9 mouse cellular contexts compared by ENCODE assay signal in genomic region chr10:128369218-128369543, GRCm38 (mm10). TPM values are rescaled to one million over a fixed set of nuclear protein-coding genes. Genes with fewer than 3 reads are reported as not detected.
DNase-seq lines count a peak whose midpoint lies in the region; ATAC-seq and TF ChIP-seq lines count a peak whose summit lies in the region.
"Had no signal": no experiment of that assay in that cellular context is flagged by ENCODE, and none has a peak within 500 bp of the region (broad histone marks: within the 10 kb centered on the region; RNA-seq: fewer than 3 reads in every experiment).

No protein-coding gene starts in this region.

- no peaks in the 10 kb centered on the region for H3K27me3 ChIP-seq in heart, embryonic 13.5 days (replicated peaks)
- H3K27me3 ChIP-seq in E14TG2a.4 (ENCODE audit: insufficient read depth, low read length): no peaks in the 10 kb centered on the region
- no peaks in the 10 kb centered on the region for H3K27me3 ChIP-seq in forebrain, embryonic 14.5 days (replicated peaks; ENCODE audit: control insufficient read depth, insufficient read depth, low read length)
- H3K27me3 ChIP-seq in liver, embryonic 15.5 days: no peaks in the 10 kb centered on the region

- H3K9me3 ChIP-seq in heart, embryonic 13.5 days: no peaks in the 10 kb centered on the region
- no peaks in the 10 kb centered on the region for H3K9me3 ChIP-seq in E14TG2a.4 (ENCODE audit: low read length)
- H3K9me3 ChIP-seq in forebrain, embryonic 14.5 days (replicated peaks; ENCODE audit: control insufficient read depth, low read length): no peaks in the 10 kb centered on the region
- no peaks in the 10 kb centered on the region for H3K9me3 ChIP-seq in liver, embryonic 15.5 days (replicated peaks)

- H3K9ac ChIP-seq in heart, embryonic 13.5 days: peak overlapping the region; percentile 86
- peak overlapping the region; percentile 73 for H3K9ac ChIP-seq in forebrain, embryonic 14.5 days (ENCODE audit: low read length)
- H3K9ac ChIP-seq in liver, embryonic 15.5 days: peak overlapping the region; percentile 72

- H3K4me1 ChIP-seq in heart, embryonic 13.5 days: peaks cover 32% of the 10 kb centered on the region
- H3K4me1 ChIP-seq in E14TG2a.4 (replicated peaks; ENCODE audit: low read depth, low read length): peaks cover 71% of the 10 kb centered on the region
- H3K4me1 ChIP-seq in forebrain, embryonic 14.5 days (ENCODE audit: control insufficient read depth, insufficient read depth, low read length): peaks cover 8% of the 10 kb centered on the region; the same call in 1 of the 2 replicates
- peaks cover 49% of the 10 kb centered on the region for H3K4me1 ChIP-seq in liver, embryonic 15.5 days (replicated peaks)

- peaks cover 17% of the 10 kb centered on the region for H3K36me3 ChIP-seq in heart, embryonic 13.5 days
- H3K36me3 ChIP-seq in E14TG2a.4 (ENCODE audit: insufficient read depth, low read length): peaks cover 24% of the 10 kb centered on the region
- peaks cover 12% of the 10 kb centered on the region for H3K36me3 ChIP-seq in forebrain, embryonic 14.5 days (ENCODE audit: control insufficient read depth, insufficient read depth, low read length)
- H3K36me3 ChIP-seq in liver, embryonic 15.5 days (replicated peaks): peaks cover 12% of the 10 kb centered on the region

- peak overlapping the region; percentile 93 for H3K27ac ChIP-seq in heart, embryonic 13.5 days (replicated peaks)
- H3K27ac ChIP-seq in forebrain, embryonic 14.5 days (ENCODE audit: low read depth, low read length): peak overlapping the region; percentile 95
- peak overlapping the region; percentile 92 for H3K27ac ChIP-seq in liver, embryonic 15.5 days (replicated peaks)

- TF ChIP-seq CTCF in E14TG2a.4 (conservative IDR thresholded peaks at IDR 0.05; ENCODE audit: low read length): no peak

- peak overlapping the region; percentile 92 for H3K4me2 ChIP-seq in heart, embryonic 13.5 days
- peak overlapping the region; percentile 94 for H3K4me2 ChIP-seq in forebrain, embryonic 14.5 days (ENCODE audit: low read length)
- peak overlapping the region; percentile 91 for H3K4me2 ChIP-seq in liver, embryonic 15.5 days

- DNase-seq in heart, postnatal 4 days: no peak
- DNase-seq in forebrain, embryonic 14.5 days (ENCODE audit: low spot score): no peak
- DNase-seq in adrenal gland, adult 18-20 months (ENCODE audit: low spot score in 2 of 2): no peak
- no peak for DNase-seq in left cerebral cortex, adult 11 months (ENCODE audit: low spot score)

- H3K4me3 ChIP-seq in heart, embryonic 13.5 days: peak overlapping the region; percentile 70
- H3K4me3 ChIP-seq in E14TG2a.4 (replicated peaks; ENCODE audit: low read length): peak overlapping the region; percentile 89
- peak overlapping the region; percentile 64 for H3K4me3 ChIP-seq in forebrain, embryonic 14.5 days (ENCODE audit: low read depth, low read length)
- H3K4me3 ChIP-seq in liver, embryonic 15.5 days (replicated peaks): peak overlapping the region; percentile 83

- ATAC-seq in heart, embryonic 13.5 days (ENCODE audit: extremely low read depth, insufficient number of reproducible peaks, low FRiP score, low TSS enrichment): no peak; the same call in 1 of the 2 replicates
- ATAC-seq in forebrain, embryonic 14.5 days: no peak
- ATAC-seq in liver, embryonic 15.5 days (ENCODE audit: insufficient read depth): no peak
- ATAC-seq in megakaryocyte-erythroid progenitor cell, adult 5-6 weeks (replicated peaks; ENCODE audit: low FRiP score, low TSS enrichment, poor library complexity, severe bottlenecking): no peak

- WGBS in heart, embryonic 13.5 days: 7% methylated on average over 9 of the region's 9 CpGs
- WGBS in forebrain, embryonic 14.5 days: 7% methylated on average over 9 of the region's 9 CpGs
- WGBS in liver, embryonic 15.5 days (ENCODE audit: insufficient replicate concordance): 2% methylated on average over 9 of the region's 9 CpGs

RNA-seq across cellular contexts. Expression of gene Coq10a, which starts 0.4 kb away (rescaled TPM):
- 11.8 and 12.6 TPM in 2 replicates for polyA plus RNA-seq in heart, embryonic 13.5 days (2015; fragmentation: Nextera tagmentation; extraction: Ambion mirVana)
- 10 to 100 TPM; 82.0 to 85.7 TPM for total RNA-seq in heart, postnatal 4 days (2021)
- polyA plus RNA-seq in forebrain, embryonic 14.5 days (2014; fragmentation: Nextera tagmentation; extraction: Ambion mirVana): 22.8 and 26.9 TPM in 2 replicates
- 4.6 and 5.2 TPM in 2 replicates for polyA plus RNA-seq in liver, embryonic 15.5 days (2015; fragmentation: Nextera tagmentation; extraction: Ambion mirVana)
- total RNA-seq in megakaryocyte-erythroid progenitor cell, adult 5-6 weeks (2014; fragmentation: Nextera tagmentation): 12.9 and 16.8 TPM in 2 replicates
- 8.8 and 10.9 TPM in 2 replicates for total RNA-seq in megakaryocyte-erythroid progenitor cell, adult 5-6 weeks (2017)
- 10 to 100 TPM; 79.8 to 90.2 TPM for total RNA-seq in adrenal gland, adult 18-20 months (2021)

RNA-seq across cellular contexts. Expression of gene Ankrd52, which starts 7.7 kb away (rescaled TPM):
- polyA plus RNA-seq in heart, embryonic 13.5 days (2015; fragmentation: Nextera tagmentation; extraction: Ambion mirVana): 8.8 and 9.4 TPM in 2 replicates
- 10 to 100 TPM; 44.4 to 44.9 TPM for total RNA-seq in heart, postnatal 4 days (2021)
- 6.8 and 10.3 TPM in 2 replicates for polyA plus RNA-seq in forebrain, embryonic 14.5 days (2014; fragmentation: Nextera tagmentation; extraction: Ambion mirVana)
- polyA plus RNA-seq in liver, embryonic 15.5 days (2015; fragmentation: Nextera tagmentation; extraction: Ambion mirVana): 4.9 and 5.6 TPM in 2 replicates
- total RNA-seq in megakaryocyte-erythroid progenitor cell, adult 5-6 weeks (2014; fragmentation: Nextera tagmentation): 62.2 and 68.5 TPM in 2 replicates
- total RNA-seq in megakaryocyte-erythroid progenitor cell, adult 5-6 weeks (2017): 8.3 and 11.7 TPM in 2 replicates
- total RNA-seq in adrenal gland, adult 18-20 months (2021): 10 to 100 TPM; 61.7 to 61.8 TPM

RNA-seq across cellular contexts. Expression of gene Cs, which starts 31.6 kb away (rescaled TPM):
- 396 and 409 TPM in 2 replicates for polyA plus RNA-seq in heart, embryonic 13.5 days (2015; fragmentation: Nextera tagmentation; extraction: Ambion mirVana)
- total RNA-seq in heart, postnatal 4 days (2021): 100 to 1,000 TPM; 819 to 825 TPM
- polyA plus RNA-seq in forebrain, embryonic 14.5 days (2014; fragmentation: Nextera tagmentation; extraction: Ambion mirVana): 234 and 243 TPM in 2 replicates
- 115 and 121 TPM in 2 replicates for polyA plus RNA-seq in liver, embryonic 15.5 days (2015; fragmentation: Nextera tagmentation; extraction: Ambion mirVana)
- 226 and 251 TPM in 2 replicates for total RNA-seq in megakaryocyte-erythroid progenitor cell, adult 5-6 weeks (2014; fragmentation: Nextera tagmentation)
- 113 and 182 TPM in 2 replicates for total RNA-seq in megakaryocyte-erythroid progenitor cell, adult 5-6 weeks (2017)
- total RNA-seq in adrenal gland, adult 18-20 months (2021): 100 to 1,000 TPM; 349 to 654 TPM

RNA-seq across cellular contexts. Expression of gene Slc39a5, which starts 31.8 kb away (rescaled TPM):
- polyA plus RNA-seq in heart, embryonic 13.5 days (2015; fragmentation: Nextera tagmentation; extraction: Ambion mirVana): 0.12 and 1.5 TPM in 2 replicates
- not detected for total RNA-seq in heart, postnatal 4 days (2021)
- polyA plus RNA-seq in forebrain, embryonic 14.5 days (2014; fragmentation: Nextera tagmentation; extraction: Ambion mirVana): not detected in 2 replicates
- polyA plus RNA-seq in liver, embryonic 15.5 days (2015; fragmentation: Nextera tagmentation; extraction: Ambion mirVana): 69.9 and 90.8 TPM in 2 replicates
- not detected in 2 replicates for total RNA-seq in megakaryocyte-erythroid progenitor cell, adult 5-6 weeks (2014; fragmentation: Nextera tagmentation)
- total RNA-seq in megakaryocyte-erythroid progenitor cell, adult 5-6 weeks (2017): not detected in 2 replicates
- total RNA-seq in adrenal gland, adult 18-20 months (2021): under 1 TPM in 1 of 2 experiments, not detected in 1; 0.16 TPM
- total RNA-seq: common myeloid progenitor, adult 5-6 weeks had no signal

RNA-seq across cellular contexts. Expression of gene Nabp2, which starts 42.1 kb away (rescaled TPM):
- 58.0 and 63.9 TPM in 2 replicates for polyA plus RNA-seq in heart, embryonic 13.5 days (2015; fragmentation: Nextera tagmentation; extraction: Ambion mirVana)
- 10 to 100 TPM; 44.1 to 47.1 TPM for total RNA-seq in heart, postnatal 4 days (2021)
- 147 and 180 TPM in 2 replicates for polyA plus RNA-seq in forebrain, embryonic 14.5 days (2014; fragmentation: Nextera tagmentation; extraction: Ambion mirVana)
- 35.3 and 37.5 TPM in 2 replicates for polyA plus RNA-seq in liver, embryonic 15.5 days (2015; fragmentation: Nextera tagmentation; extraction: Ambion mirVana)
- total RNA-seq in megakaryocyte-erythroid progenitor cell, adult 5-6 weeks (2014; fragmentation: Nextera tagmentation): 63.0 and 130 TPM in 2 replicates
- 54.4 and 98.8 TPM in 2 replicates for total RNA-seq in megakaryocyte-erythroid progenitor cell, adult 5-6 weeks (2017)
- total RNA-seq in adrenal gland, adult 18-20 months (2021): 10 to 100 TPM; 74.3 to 75.2 TPM

Comparison
In these comparisons a context has a peak if more than half of its experiments do, and no peak if none do; other contexts are left out.
1. RNA of gene Coq10a, which starts 0.4 kb away (total RNA-seq): 79.8 to 90.2 TPM in adrenal gland, adult 18-20 months and 82.0 to 85.7 TPM in heart, postnatal 4 days; 8.8 to 16.8 TPM in megakaryocyte-erythroid progenitor cell, adult 5-6 weeks; every median in the first group is over 4 times any median in the second.
2. Peak in every context shown above with its lines, with median percentiles within 50 percentile points of each other: H3K27ac ChIP-seq, H3K4me2 ChIP-seq, H3K4me3 ChIP-seq and H3K9ac ChIP-seq.